Comparison of ENCODE assay signal across 28 mouse cellular contexts in the genomic region with DNA sequence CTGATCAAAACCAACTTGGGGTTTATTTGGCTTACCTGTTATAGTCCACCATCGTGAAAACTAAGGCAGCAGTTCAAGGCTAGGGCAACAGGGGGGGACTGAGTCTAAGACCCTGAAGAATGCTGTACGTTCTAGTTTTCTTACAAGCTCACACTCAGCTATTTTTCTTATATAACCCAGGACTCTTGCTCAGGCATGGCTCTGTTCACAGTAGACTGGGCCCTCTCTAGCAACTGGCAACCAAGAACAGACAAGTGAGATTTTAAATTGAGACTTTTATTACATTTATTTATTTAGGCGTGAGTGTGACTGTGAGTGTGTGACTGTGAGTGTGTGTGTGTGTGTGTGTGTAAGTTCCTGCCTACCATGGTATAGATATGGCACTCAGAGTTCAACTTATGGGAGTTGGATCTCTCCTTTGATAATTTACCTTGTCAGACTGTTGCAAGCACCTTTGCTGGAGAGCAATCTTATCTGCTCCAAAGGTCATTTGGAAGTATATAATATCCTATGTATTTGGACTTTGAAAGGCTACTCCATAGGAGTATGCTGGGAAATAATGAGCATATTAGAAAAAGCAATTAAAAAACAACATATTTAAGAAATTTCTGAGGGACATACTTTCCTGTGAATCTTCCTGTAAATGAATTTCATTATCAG.
"Had no signal": no experiment of that assay in that cellular context is flagged by ENCODE, and none has a peak within 500 bp of the region (broad histone marks: within the 10 kb centered on the region; RNA-seq: fewer than 3 reads in every experiment).

No protein-coding gene starts in this region.

- DNase-seq: cerebellum, adult 18-20 months; cerebellum, adult 2 months; cerebellum, adult 8-10 months; cerebellum, adult 9-11 months; cerebellum, postnatal 10 days; cerebellum, postnatal 14 days; cerebellum, postnatal 25 days; cerebellum, postnatal 36 days; embryo, embryonic 11 days; forebrain, postnatal 0 days; gastrocnemius, adult 2 months; gastrocnemius, postnatal 10 days; gastrocnemius, postnatal 14 days; gastrocnemius, postnatal 25 days; gastrocnemius, postnatal 36 days; heart, adult 11 months; heart, adult 18-20 months had no signal

- ATAC-seq: forebrain, embryonic 13.5 days; forebrain, embryonic 14.5 days; forebrain, embryonic 15.5 days; forebrain, embryonic 16.5 days; forebrain, postnatal 0 days had no signal

- H3K27ac ChIP-seq: embryonic facial prominence, embryonic 10.5 days; embryonic facial prominence, embryonic 12.5 days; embryonic facial prominence, embryonic 13.5 days; embryonic facial prominence, embryonic 15.5 days; forebrain, embryonic 10.5 days; forebrain, embryonic 12.5 days; forebrain, embryonic 13.5 days; forebrain, embryonic 15.5 days; gastrocnemius, adult 2 months had no signal

- H3K4me2 ChIP-seq: embryonic facial prominence, embryonic 12.5 days; embryonic facial prominence, embryonic 13.5 days; embryonic facial prominence, embryonic 15.5 days; forebrain, embryonic 12.5 days; forebrain, embryonic 13.5 days; forebrain, embryonic 15.5 days had no signal

- H3K9me3 ChIP-seq: embryonic facial prominence, embryonic 10.5 days; embryonic facial prominence, embryonic 12.5 days; embryonic facial prominence, embryonic 13.5 days; embryonic facial prominence, embryonic 15.5 days; forebrain, embryonic 10.5 days; forebrain, embryonic 12.5 days; forebrain, embryonic 13.5 days; forebrain, embryonic 15.5 days had no signal

- H3K4me3 ChIP-seq: embryonic facial prominence, embryonic 10.5 days; embryonic facial prominence, embryonic 12.5 days; embryonic facial prominence, embryonic 13.5 days; embryonic facial prominence, embryonic 15.5 days; erythroblast, embryonic 14.5 days; forebrain, embryonic 10.5 days; forebrain, embryonic 12.5 days; forebrain, embryonic 13.5 days; forebrain, embryonic 15.5 days; gastrocnemius, adult 2 months had no signal

- H3K36me3 ChIP-seq: embryonic facial prominence, embryonic 10.5 days; embryonic facial prominence, embryonic 12.5 days; embryonic facial prominence, embryonic 13.5 days; embryonic facial prominence, embryonic 15.5 days; forebrain, embryonic 10.5 days; forebrain, embryonic 12.5 days; forebrain, embryonic 15.5 days had no signal

- H3K27me3 ChIP-seq: embryonic facial prominence, embryonic 12.5 days; embryonic facial prominence, embryonic 13.5 days; embryonic facial prominence, embryonic 15.5 days; forebrain, embryonic 12.5 days; forebrain, embryonic 13.5 days; forebrain, embryonic 15.5 days had no signal

- H3K9ac ChIP-seq: embryonic facial prominence, embryonic 12.5 days; embryonic facial prominence, embryonic 13.5 days; embryonic facial prominence, embryonic 15.5 days; forebrain, embryonic 12.5 days; forebrain, embryonic 13.5 days; forebrain, embryonic 15.5 days; forebrain, postnatal 0 days had no signal

- H3K4me1 ChIP-seq: embryonic facial prominence, embryonic 10.5 days; embryonic facial prominence, embryonic 12.5 days; embryonic facial prominence, embryonic 13.5 days; embryonic facial prominence, embryonic 15.5 days; forebrain, embryonic 10.5 days; forebrain, embryonic 12.5 days; forebrain, embryonic 13.5 days; forebrain, embryonic 15.5 days had no signal
